Mouse (Mus musculus): ENCODE measurements around the gene B430305J03Rik. TPM values are rescaled to one million over a fixed set of nuclear protein-coding genes. Genes with fewer than 3 reads are reported as not detected.

The B430305J03Rik gene
- total and polyA plus RNA-seq, 2 experiments from 2014 or later: 0.04 TPM; not detected in 1

GRCm38 (mm10) chr3:61348036-61348614, 17.6 kb downstream of the B430305J03Rik start:
- H3K27ac ChIP-seq (ENCODE audit: low read depth): no peak overlapping the region
- no peaks in the 10 kb centered on the region for H3K9me3 ChIP-seq (replicated peaks; ENCODE audit: control insufficient read depth, low read length)
- H3K9ac ChIP-seq (replicated peaks; ENCODE audit: low read depth, low read length): no peak overlapping the region
- TF ChIP-seq EP300 (IDR thresholded peaks at IDR 0.05; ENCODE audit: low read depth) (no peak), CTCF (IDR thresholded peaks at IDR 0.05; ENCODE audit: low read depth) (no peak)
- DNase-seq (ENCODE audit: low spot score): no peak
- H3K4me1 ChIP-seq (ENCODE audit: control insufficient read depth, insufficient read depth): 0 out of 2 replicates have a peak, but pooled peaks cover 3% of the 10 kb centered on the region
- H3K27me3 ChIP-seq (ENCODE audit: control insufficient read depth, insufficient read depth, low read length): no peaks in the 10 kb centered on the region
- no peak overlapping the region for H3K4me3 ChIP-seq (ENCODE audit: low read depth, low read length)
- ATAC-seq (ENCODE audit: insufficient read depth, low read depth): no peak
- WGBS: 72% methylated on average over 4 of the region's 4 CpGs
- no peaks in the 10 kb centered on the region for H3K36me3 ChIP-seq (replicated peaks; ENCODE audit: control insufficient read depth, insufficient read depth, low read length)
- no peak overlapping the region for H3K4me2 ChIP-seq (ENCODE audit: low read depth, low read length)

GRCm38 (mm10) chr3:61345636-61346035, 20.1 kb downstream of the B430305J03Rik start:
- DNase-seq (ENCODE audit: low spot score) (no peak), ATAC-seq (ENCODE audit: insufficient read depth, low read depth) (no peak)
- 0 out of 2 replicates have a peak, but pooled peaks cover 3% of the 10 kb centered on the region for H3K4me1 ChIP-seq (ENCODE audit: control insufficient read depth, insufficient read depth)
- no peak overlapping the region for H3K9ac ChIP-seq (replicated peaks; ENCODE audit: low read depth, low read length)
- 19% methylated on average over 1 of the region's 1 CpGs for WGBS
- no peak overlapping the region for H3K27ac ChIP-seq (ENCODE audit: low read depth)
- H3K4me2 ChIP-seq (ENCODE audit: low read depth, low read length): no peak overlapping the region
- H3K4me3 ChIP-seq (ENCODE audit: low read depth, low read length): no peak overlapping the region
- no peak for TF ChIP-seq EP300 (IDR thresholded peaks at IDR 0.05; ENCODE audit: low read depth)
- no peak for TF ChIP-seq CTCF (IDR thresholded peaks at IDR 0.05; ENCODE audit: low read depth)
- no peaks in the 10 kb centered on the region for H3K9me3 ChIP-seq (replicated peaks; ENCODE audit: control insufficient read depth, low read length)
- H3K27me3 ChIP-seq (ENCODE audit: control insufficient read depth, insufficient read depth, low read length): no peaks in the 10 kb centered on the region
- no peaks in the 10 kb centered on the region for H3K36me3 ChIP-seq (replicated peaks; ENCODE audit: control insufficient read depth, insufficient read depth, low read length)

- Histone ChIP-seq H3K27me3 (ENCODE audit: control insufficient read depth, insufficient read depth, low read length) (no peaks in the 10 kb centered on the region), H3K4me3 (ENCODE audit: low read depth, low read length) (no peak overlapping the region), H3K27ac (ENCODE audit: low read depth) (no peak overlapping the region), H3K36me3 (replicated peaks; ENCODE audit: control insufficient read depth, insufficient read depth, low read length) (no peaks in the 10 kb centered on the region), H3K4me1 (ENCODE audit: control insufficient read depth, insufficient read depth) (0 out of 2 replicates have a peak, but pooled peaks cover 3% of the 10 kb centered on the region), H3K9me3 (replicated peaks; ENCODE audit: control insufficient read depth, low read length) (no peaks in the 10 kb centered on the region), H3K4me2 (ENCODE audit: low read depth, low read length) (no peak overlapping the region), H3K9ac (replicated peaks; ENCODE audit: low read depth, low read length) (no peak overlapping the region)
- peak; percentile 26 for DNase-seq (ENCODE audit: low spot score)
- TF ChIP-seq CTCF (IDR thresholded peaks at IDR 0.05; ENCODE audit: low read depth) (no peak), EP300 (IDR thresholded peaks at IDR 0.05; ENCODE audit: low read depth) (no peak)
- 58% methylated on average over 7 of the region's 7 CpGs for WGBS
- ATAC-seq (ENCODE audit: insufficient read depth, low read depth): peak; percentile 53
Observed at GRCm38 (mm10) chr3:61344031-61344430, 21.7 kb downstream of the B430305J03Rik start.

- Histone ChIP-seq H3K27me3 (ENCODE audit: control insufficient read depth, insufficient read depth, low read length) (no peaks in the 10 kb centered on the region), H3K36me3 (replicated peaks; ENCODE audit: control insufficient read depth, insufficient read depth, low read length) (no peaks in the 10 kb centered on the region), H3K4me3 (ENCODE audit: low read depth, low read length) (no peak overlapping the region), H3K9ac (replicated peaks; ENCODE audit: low read depth, low read length) (no peak overlapping the region), H3K9me3 (replicated peaks; ENCODE audit: control insufficient read depth, low read length) (no peaks in the 10 kb centered on the region), H3K4me1 (ENCODE audit: control insufficient read depth, insufficient read depth) (0 out of 2 replicates have a peak, but pooled peaks cover 3% of the 10 kb centered on the region), H3K4me2 (ENCODE audit: low read depth, low read length) (no peak overlapping the region), H3K27ac (ENCODE audit: low read depth) (no peak overlapping the region)
- TF ChIP-seq EP300 (IDR thresholded peaks at IDR 0.05; ENCODE audit: low read depth): no peak
- no peak for TF ChIP-seq CTCF (IDR thresholded peaks at IDR 0.05; ENCODE audit: low read depth)
- DNase-seq (ENCODE audit: low spot score) (no peak), ATAC-seq (ENCODE audit: insufficient read depth, low read depth) (no peak)
- 65% methylated on average over 5 of the region's 5 CpGs for WGBS
Observed at GRCm38 (mm10) chr3:61340321-61340720, 25.4 kb downstream of the B430305J03Rik start.

- no peaks in the 10 kb centered on the region for H3K27me3 ChIP-seq (ENCODE audit: control insufficient read depth, insufficient read depth, low read length)
- no peak for DNase-seq (ENCODE audit: low spot score)
- no peak overlapping the region for H3K9ac ChIP-seq (replicated peaks; ENCODE audit: low read depth, low read length)
- H3K36me3 ChIP-seq (replicated peaks; ENCODE audit: control insufficient read depth, insufficient read depth, low read length): no peaks in the 10 kb centered on the region
- no peak for TF ChIP-seq CTCF (IDR thresholded peaks at IDR 0.05; ENCODE audit: low read depth)
- TF ChIP-seq EP300 (IDR thresholded peaks at IDR 0.05; ENCODE audit: low read depth): no peak
- 72% methylated on average over 3 of the region's 3 CpGs for WGBS
- ATAC-seq (ENCODE audit: insufficient read depth, low read depth): no peak
- no peak overlapping the region for H3K27ac ChIP-seq (ENCODE audit: low read depth)
- H3K4me1 ChIP-seq (ENCODE audit: control insufficient read depth, insufficient read depth): no peaks in the 10 kb centered on the region
- no peak overlapping the region for H3K4me3 ChIP-seq (ENCODE audit: low read depth, low read length)
- H3K4me2 ChIP-seq (ENCODE audit: low read depth, low read length): no peak overlapping the region
- H3K9me3 ChIP-seq (replicated peaks; ENCODE audit: control insufficient read depth, low read length): no peaks in the 10 kb centered on the region
Observed at GRCm38 (mm10) chr3:61337230-61337629, 28.5 kb downstream of the B430305J03Rik start.

- no peak overlapping the region for H3K27ac ChIP-seq (ENCODE audit: low read depth)
- DNase-seq (ENCODE audit: low spot score) (no peak), ATAC-seq (ENCODE audit: insufficient read depth, low read depth) (no peak)
- WGBS: 13% methylated on average over 2 of the region's 2 CpGs
- no peak for TF ChIP-seq EP300 (IDR thresholded peaks at IDR 0.05; ENCODE audit: low read depth)
- TF ChIP-seq CTCF (IDR thresholded peaks at IDR 0.05; ENCODE audit: low read depth): no peak
- H3K4me2 ChIP-seq (ENCODE audit: low read depth, low read length): no peak overlapping the region
- H3K9ac ChIP-seq (replicated peaks; ENCODE audit: low read depth, low read length): no peak overlapping the region
- no peaks in the 10 kb centered on the region for H3K9me3 ChIP-seq (replicated peaks; ENCODE audit: control insufficient read depth, low read length)
- H3K27me3 ChIP-seq (ENCODE audit: control insufficient read depth, insufficient read depth, low read length): no peaks in the 10 kb centered on the region
- no peaks in the 10 kb centered on the region for H3K4me1 ChIP-seq (ENCODE audit: control insufficient read depth, insufficient read depth)
- H3K36me3 ChIP-seq (replicated peaks; ENCODE audit: control insufficient read depth, insufficient read depth, low read length): no peaks in the 10 kb centered on the region
- H3K4me3 ChIP-seq (ENCODE audit: low read depth, low read length): no peak overlapping the region
Observed at GRCm38 (mm10) chr3:61336205-61336604, 29.5 kb downstream of the B430305J03Rik start.
